Comparison of ENCODE assay signal across 8 mouse cellular contexts in genomic region chr9:107908410-107909158, GRCm38 (mm10). TPM values are rescaled to one million over a fixed set of nuclear protein-coding genes. Genes with fewer than 3 reads are reported as not detected.
DNase-seq lines count a peak whose midpoint lies in the region; ATAC-seq and TF ChIP-seq lines count a peak whose summit lies in the region.

No protein-coding gene starts in this region.

- peaks cover 19% of the 10 kb centered on the region for H3K4me1 ChIP-seq in midbrain, embryonic 11.5 days (ENCODE audit: control insufficient read depth, insufficient read depth, low read length)
- H3K4me1 ChIP-seq in midbrain, embryonic 16.5 days (ENCODE audit: control insufficient read depth, insufficient read depth, low read length) = peaks cover 13% of the 10 kb centered on the region; the same call in 1 of the 2 replicates
- peaks cover 7 to 12% of the 10 kb centered on the region in 2 experiments for H3K4me1 ChIP-seq in liver, embryonic 14.5 days (replicated peaks; ENCODE audit: control insufficient read depth in 2 of 2, insufficient read depth in 2 of 2, low read length in 1 of 2)
- peaks cover 9% of the 10 kb centered on the region for H3K4me1 ChIP-seq in stomach, postnatal 0 days (replicated peaks; ENCODE audit: control insufficient read depth, insufficient read depth)

- no peaks in the 10 kb centered on the region; the same call in 1 of the 2 replicates for H3K27me3 ChIP-seq in midbrain, embryonic 11.5 days (ENCODE audit: control insufficient read depth, insufficient read depth, low read length)
- no peaks in the 10 kb centered on the region for H3K27me3 ChIP-seq in midbrain, embryonic 16.5 days (ENCODE audit: control insufficient read depth, insufficient read depth, low read depth, low read length)
- H3K27me3 ChIP-seq in liver, embryonic 14.5 days (ENCODE audit: control insufficient read depth, insufficient read depth, low read length) = no peaks in the 10 kb centered on the region
- H3K27me3 ChIP-seq in stomach, postnatal 0 days (ENCODE audit: control insufficient read depth, insufficient read depth, low read length) = no peaks in the 10 kb centered on the region

- 31% methylated on average over 18 of the region's 18 CpGs for WGBS in midbrain, embryonic 11.5 days
- 29% methylated on average over 18 of the region's 18 CpGs for WGBS in midbrain, embryonic 16.5 days
- WGBS in liver, embryonic 14.5 days (ENCODE audit: insufficient replicate concordance) = 35% methylated on average over 18 of the region's 18 CpGs
- 10% methylated on average over 18 of the region's 18 CpGs for WGBS in stomach, postnatal 0 days

- H3K27ac ChIP-seq in midbrain, embryonic 11.5 days (ENCODE audit: low read depth, low read length) = no peak overlapping the region
- H3K27ac ChIP-seq in midbrain, embryonic 16.5 days (ENCODE audit: low read length) = no peak overlapping the region
- H3K27ac ChIP-seq in liver, embryonic 14.5 days = no peak overlapping the region
- H3K27ac ChIP-seq in stomach, postnatal 0 days (replicated peaks) = peak overlapping the region; percentile 96
- no peak overlapping the region for H3K27ac ChIP-seq in left cerebral cortex, adult 2 months

- intact Hi-C loops in left cerebral cortex, postnatal 4 days (cut with DNase I) = no loop called here
- intact Hi-C loops in left cerebral cortex, adult 2 months (cut with DNase I) = no loop called here

- H3K9ac ChIP-seq in midbrain, embryonic 11.5 days (ENCODE audit: low read length) = 0 out of 2 replicates have a peak overlapping the region, but pooled peaks have one; percentile 12
- no peak overlapping the region for H3K9ac ChIP-seq in midbrain, embryonic 16.5 days (ENCODE audit: low read depth, low read length)
- no peak overlapping the region for H3K9ac ChIP-seq in liver, embryonic 14.5 days (replicated peaks)
- peak overlapping the region; percentile 72 for H3K9ac ChIP-seq in stomach, postnatal 0 days (ENCODE audit: low read length)

- TF ChIP-seq CTCF in liver, embryonic 14.5 days (IDR thresholded peaks at IDR 0.05; ENCODE audit: low read depth) = no peak
- no peak for TF ChIP-seq CTCF in stomach, postnatal 0 days (IDR thresholded peaks at IDR 0.05; ENCODE audit: low read depth)
- no peak for TF ChIP-seq CTCF in left cerebral cortex, adult 2 months (IDR thresholded peaks at IDR 0.05)

- no peak for ATAC-seq in midbrain, embryonic 11.5 days (ENCODE audit: low FRiP score)
- ATAC-seq in midbrain, embryonic 16.5 days = no peak
- ATAC-seq in liver, embryonic 14.5 days (ENCODE audit: insufficient read depth) = no peak
- ATAC-seq in stomach, postnatal 0 days (ENCODE audit: low FRiP score, low TSS enrichment) = peak; percentile 57

- TF ChIP-seq EP300 in liver, embryonic 14.5 days (IDR thresholded peaks at IDR 0.05; ENCODE audit: low read depth) = no peak
- TF ChIP-seq EP300 in stomach, postnatal 0 days (optimal IDR thresholded peaks at IDR 0.05) = peak; percentile 31

- DNase-seq in midbrain, embryonic 11.5 days (ENCODE audit: low spot score, missing footprints) = no peak
- peak; percentile 72 for DNase-seq in heart, adult 8-10 months (ENCODE audit: low spot score)
- no peak for DNase-seq in liver, embryonic 14.5 days (ENCODE audit: low read depth in 3 of 3, low spot score in 3 of 3)
- DNase-seq in stomach, postnatal 0 days (ENCODE audit: low spot score) = peak; percentile 85
- no peak for DNase-seq in left cerebral cortex, postnatal 4 days
- no peak for DNase-seq in left cerebral cortex, adult 2 months (ENCODE audit: extremely low spot score in 1 of 2, low spot score in 2 of 2)
- no peak for DNase-seq in kidney, adult 8-10 months

- no peaks in the 10 kb centered on the region for H3K36me3 ChIP-seq in midbrain, embryonic 11.5 days (ENCODE audit: control insufficient read depth, insufficient read depth, low read length)
- no peaks in the 10 kb centered on the region for H3K36me3 ChIP-seq in midbrain, embryonic 16.5 days (ENCODE audit: control insufficient read depth, insufficient read depth, low read length)
- no peaks in the 10 kb centered on the region for H3K36me3 ChIP-seq in liver, embryonic 14.5 days (replicated peaks; ENCODE audit: control insufficient read depth, insufficient read depth, low read depth)
- peaks cover 16% of the 10 kb centered on the region for H3K36me3 ChIP-seq in stomach, postnatal 0 days (ENCODE audit: control insufficient read depth, insufficient read depth, low read length)

- H3K4me3 ChIP-seq in midbrain, embryonic 11.5 days (ENCODE audit: low read depth, low read length) = no peak overlapping the region
- no peak overlapping the region for H3K4me3 ChIP-seq in midbrain, embryonic 16.5 days (ENCODE audit: low read depth, low read length)
- H3K4me3 ChIP-seq in liver, embryonic 14.5 days (ENCODE audit: insufficient read depth in 1 of 2, low read depth in 2 of 2, low read length in 2 of 2) = no peak overlapping the region
- H3K4me3 ChIP-seq in stomach, postnatal 0 days (ENCODE audit: low read depth, low read length) = peak overlapping the region; percentile 51
- no peak overlapping the region for H3K4me3 ChIP-seq in left cerebral cortex, adult 2 months

- H3K9me3 ChIP-seq in midbrain, embryonic 11.5 days (ENCODE audit: control insufficient read depth, low read length) = no peaks in the 10 kb centered on the region
- no peaks in the 10 kb centered on the region for H3K9me3 ChIP-seq in midbrain, embryonic 16.5 days (replicated peaks; ENCODE audit: control insufficient read depth, low read length, poor library complexity, severe bottlenecking)
- no peaks in the 10 kb centered on the region for H3K9me3 ChIP-seq in liver, embryonic 14.5 days (ENCODE audit: control insufficient read depth, low read length)
- no peaks in the 10 kb centered on the region for H3K9me3 ChIP-seq in stomach, postnatal 0 days (ENCODE audit: control insufficient read depth, low read length)

- H3K4me2 ChIP-seq in midbrain, embryonic 11.5 days = no peak overlapping the region; the same call in 1 of the 2 replicates
- no peak overlapping the region for H3K4me2 ChIP-seq in midbrain, embryonic 16.5 days (ENCODE audit: low read length)
- H3K4me2 ChIP-seq in liver, embryonic 14.5 days (ENCODE audit: low read depth) = peak overlapping the region; percentile 8
- H3K4me2 ChIP-seq in stomach, postnatal 0 days (replicated peaks; ENCODE audit: low read depth) = peak overlapping the region; percentile 91

RNA-seq across cellular contexts. Expression of gene Mst1r, which starts 1.9 kb away (rescaled TPM):
- polyA plus RNA-seq in midbrain, embryonic 11.5 days (2014; fragmentation: Nextera tagmentation; extraction: Ambion mirVana) = 0.60 and 0.80 TPM in 2 replicates
- 1.4 and 2.6 TPM in 2 replicates for polyA plus RNA-seq in midbrain, embryonic 16.5 days (2015; fragmentation: Nextera tagmentation; extraction: Ambion mirVana)
- total RNA-seq in heart, adult 8-10 months (2022) = 1 to 10 TPM; 1.3 to 3.7 (median 2.1) TPM
- 1.2 and 1.7 TPM in 2 replicates for polyA plus RNA-seq in liver, embryonic 14.5 days (2012; rRNA removed)
- 0.37 TPM in 2 replicates for polyA plus RNA-seq in liver, embryonic 14.5 days (2014; fragmentation: Nextera tagmentation; extraction: Ambion mirVana)
- polyA plus RNA-seq in stomach, postnatal 0 days (2015; fragmentation: Nextera tagmentation; extraction: Ambion mirVana) = 10.4 and 10.6 TPM in 2 replicates
- total RNA-seq in left cerebral cortex, postnatal 4 days (2021) = 1 to 10 TPM; 2.2 to 3.6 TPM
- under 1 TPM; 0.68 to 0.91 TPM for total RNA-seq in left cerebral cortex, adult 2 months (2021)

RNA-seq across cellular contexts. Expression of gene Actl11, which starts 19.7 kb away (rescaled TPM):
- polyA plus RNA-seq in midbrain, embryonic 11.5 days (2014; fragmentation: Nextera tagmentation; extraction: Ambion mirVana) = not detected in 2 replicates
- not detected in 2 replicates for polyA plus RNA-seq in midbrain, embryonic 16.5 days (2015; fragmentation: Nextera tagmentation; extraction: Ambion mirVana)
- total RNA-seq in heart, adult 8-10 months (2022) = not detected
- not detected in 2 replicates for polyA plus RNA-seq in liver, embryonic 14.5 days (2012; rRNA removed)
- not detected in 2 replicates for polyA plus RNA-seq in liver, embryonic 14.5 days (2014; fragmentation: Nextera tagmentation; extraction: Ambion mirVana)
- not detected in 2 replicates for polyA plus RNA-seq in stomach, postnatal 0 days (2015; fragmentation: Nextera tagmentation; extraction: Ambion mirVana)
- not detected for total RNA-seq in left cerebral cortex, postnatal 4 days (2021)
- not detected for total RNA-seq in left cerebral cortex, adult 2 months (2021)

RNA-seq across cellular contexts. Expression of gene Mon1a, which starts 20.6 kb away (rescaled TPM):
- polyA plus RNA-seq in midbrain, embryonic 11.5 days (2014; fragmentation: Nextera tagmentation; extraction: Ambion mirVana) = 14.8 and 16.8 TPM in 2 replicates
- 23.3 and 23.4 TPM in 2 replicates for polyA plus RNA-seq in midbrain, embryonic 16.5 days (2015; fragmentation: Nextera tagmentation; extraction: Ambion mirVana)
- 10 to 100 TPM; 10.8 to 12.2 (median 11.9) TPM for total RNA-seq in heart, adult 8-10 months (2022)
- polyA plus RNA-seq in liver, embryonic 14.5 days (2012; rRNA removed) = 4.0 and 4.5 TPM in 2 replicates
- 3.8 and 4.5 TPM in 2 replicates for polyA plus RNA-seq in liver, embryonic 14.5 days (2014; fragmentation: Nextera tagmentation; extraction: Ambion mirVana)
- polyA plus RNA-seq in stomach, postnatal 0 days (2015; fragmentation: Nextera tagmentation; extraction: Ambion mirVana) = 22.9 and 23.6 TPM in 2 replicates
- total RNA-seq in left cerebral cortex, postnatal 4 days (2021) = 10 to 100 TPM; 15.2 to 16.1 TPM
- total RNA-seq in left cerebral cortex, adult 2 months (2021) = 10 to 100 TPM; 24.3 to 26.7 TPM

RNA-seq across cellular contexts. Expression of gene Camkv, which starts 26.9 kb away (rescaled TPM):
- 6.3 and 6.7 TPM in 2 replicates for polyA plus RNA-seq in midbrain, embryonic 11.5 days (2014; fragmentation: Nextera tagmentation; extraction: Ambion mirVana)
- 90.2 and 121 TPM in 2 replicates for polyA plus RNA-seq in midbrain, embryonic 16.5 days (2015; fragmentation: Nextera tagmentation; extraction: Ambion mirVana)
- total RNA-seq in heart, adult 8-10 months (2022) = under 1 TPM in 2 of 4 experiments, not detected in 2; 0.16 to 0.66 TPM
- polyA plus RNA-seq in liver, embryonic 14.5 days (2012; rRNA removed) = 0.10 and 0.18 TPM in 2 replicates
- not detected in 2 replicates for polyA plus RNA-seq in liver, embryonic 14.5 days (2014; fragmentation: Nextera tagmentation; extraction: Ambion mirVana)
- 0.62 and 0.94 TPM in 2 replicates for polyA plus RNA-seq in stomach, postnatal 0 days (2015; fragmentation: Nextera tagmentation; extraction: Ambion mirVana)
- 100 to 1,000 TPM; 333 to 354 TPM for total RNA-seq in left cerebral cortex, postnatal 4 days (2021)
- 100 to 1,000 TPM; 330 to 356 TPM for total RNA-seq in left cerebral cortex, adult 2 months (2021)

RNA-seq across cellular contexts. Expression of gene Rbm6, which starts 35.5 kb away (rescaled TPM):
- polyA plus RNA-seq in midbrain, embryonic 11.5 days (2014; fragmentation: Nextera tagmentation; extraction: Ambion mirVana) = 104 and 114 TPM in 2 replicates
- polyA plus RNA-seq in midbrain, embryonic 16.5 days (2015; fragmentation: Nextera tagmentation; extraction: Ambion mirVana) = 95.5 and 113 TPM in 2 replicates
- total RNA-seq in heart, adult 8-10 months (2022) = 10 to 100 TPM; 24.8 to 31.0 (median 27.6) TPM
- 14.2 and 18.9 TPM in 2 replicates for polyA plus RNA-seq in liver, embryonic 14.5 days (2012; rRNA removed)
- polyA plus RNA-seq in liver, embryonic 14.5 days (2014; fragmentation: Nextera tagmentation; extraction: Ambion mirVana) = 19.4 and 20.9 TPM in 2 replicates
- polyA plus RNA-seq in stomach, postnatal 0 days (2015; fragmentation: Nextera tagmentation; extraction: Ambion mirVana) = 25.3 and 25.6 TPM in 2 replicates
- 10 to 100 TPM; 73.4 to 79.0 TPM for total RNA-seq in left cerebral cortex, postnatal 4 days (2021)
- total RNA-seq in left cerebral cortex, adult 2 months (2021) = 10 to 100 TPM; 66.5 to 68.4 TPM

Comparison
In these comparisons a context has a peak if more than half of its experiments do, and no peak if none do; other contexts are left out.
1. H3K9ac ChIP-seq: peak in midbrain, embryonic 11.5 days (single experiment) and stomach, postnatal 0 days (single experiment); none in midbrain, embryonic 16.5 days (single experiment) and liver, embryonic 14.5 days (single experiment).
2. DNase-seq: peak in heart, adult 8-10 months (single experiment) and stomach, postnatal 0 days (single experiment); none in midbrain, embryonic 11.5 days (single experiment), liver, embryonic 14.5 days (0 of 3), left cerebral cortex, postnatal 4 days (single experiment), left cerebral cortex, adult 2 months (0 of 2) and kidney, adult 8-10 months (0 of 2).
3. H3K4me2 ChIP-seq: peak in liver, embryonic 14.5 days (single experiment) and stomach, postnatal 0 days (single experiment); none in midbrain, embryonic 11.5 days (single experiment) and midbrain, embryonic 16.5 days (single experiment).